Mouse (Mus musculus): ENCODE results near the gene Man1b1. TPM values are rescaled to one million over a fixed set of nuclear protein-coding genes. Genes with fewer than 3 reads are reported as not detected.

Gene Man1b1
- total RNA-seq, 1 experiment from 2014 or later: 70.9 TPM

DNA sequence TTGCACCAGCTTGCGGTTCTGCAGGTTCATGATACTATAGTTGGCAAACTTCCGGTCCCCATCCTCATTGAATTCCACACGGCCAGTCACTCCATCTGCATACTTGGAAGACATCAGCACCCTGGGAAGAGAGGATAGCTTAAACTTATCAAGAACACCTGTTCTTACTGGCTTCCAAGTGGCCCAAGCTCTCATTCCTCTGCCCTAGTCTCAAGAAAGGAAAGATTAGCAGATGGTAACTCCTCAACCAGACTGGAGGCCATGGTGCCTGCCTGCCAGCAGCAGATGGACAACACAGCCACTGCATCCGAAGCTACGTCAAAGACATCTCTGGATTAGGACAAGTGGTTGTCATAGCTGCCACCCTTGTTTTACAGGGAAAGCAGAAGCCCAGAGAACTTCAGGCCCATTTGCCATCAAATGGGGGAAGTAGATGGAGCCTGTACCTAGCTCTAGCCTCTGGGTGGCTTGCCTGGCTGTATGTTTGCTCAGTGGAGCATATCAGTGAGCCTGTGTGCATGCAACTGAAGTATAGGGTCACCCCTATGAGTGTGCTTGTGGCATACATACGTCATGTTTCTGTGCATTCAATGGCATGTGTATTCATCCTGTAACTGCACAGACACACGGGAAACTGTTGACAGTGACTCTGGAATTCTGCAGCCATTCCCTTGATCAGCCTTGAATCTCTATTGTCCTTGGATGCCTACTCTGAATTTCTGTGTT lies 28.0 kb upstream of the Man1b1 start:
- peak in 1 of 2 experiments; percentile 29; a peak in 1 of 4 replicates for ATAC-seq (replicated peaks in 1 of 2; ENCODE audit: insufficient read depth in 1 of 2, low FRiP score in 2 of 2, low TSS enrichment in 1 of 2, low read depth in 1 of 2, poor library complexity in 2 of 2, severe bottlenecking in 2 of 2)

- peak; percentile 61 to 72 for ATAC-seq (replicated peaks in 1 of 2; ENCODE audit: insufficient read depth in 1 of 2, low FRiP score in 2 of 2, low TSS enrichment in 1 of 2, low read depth in 1 of 2, poor library complexity in 2 of 2, severe bottlenecking in 2 of 2)
Measured at GRCm38 (mm10) chr2:25304657-25305541, 27.2 kb upstream of the Man1b1 start.

GRCm38 (mm10) chr2:25305587-25306359 lies 26.4 kb upstream of the Man1b1 start:
- no peak for ATAC-seq (replicated peaks in 1 of 2; ENCODE audit: insufficient read depth in 1 of 2, low FRiP score in 2 of 2, low TSS enrichment in 1 of 2, low read depth in 1 of 2, poor library complexity in 2 of 2, severe bottlenecking in 2 of 2)

GRCm38 (mm10) chr2:25310180-25310579 lies 22.0 kb upstream of the Man1b1 start:
- ATAC-seq (replicated peaks in 1 of 2; ENCODE audit: insufficient read depth in 1 of 2, low FRiP score in 2 of 2, low TSS enrichment in 1 of 2, low read depth in 1 of 2, poor library complexity in 2 of 2, severe bottlenecking in 2 of 2): no peak

DNA sequence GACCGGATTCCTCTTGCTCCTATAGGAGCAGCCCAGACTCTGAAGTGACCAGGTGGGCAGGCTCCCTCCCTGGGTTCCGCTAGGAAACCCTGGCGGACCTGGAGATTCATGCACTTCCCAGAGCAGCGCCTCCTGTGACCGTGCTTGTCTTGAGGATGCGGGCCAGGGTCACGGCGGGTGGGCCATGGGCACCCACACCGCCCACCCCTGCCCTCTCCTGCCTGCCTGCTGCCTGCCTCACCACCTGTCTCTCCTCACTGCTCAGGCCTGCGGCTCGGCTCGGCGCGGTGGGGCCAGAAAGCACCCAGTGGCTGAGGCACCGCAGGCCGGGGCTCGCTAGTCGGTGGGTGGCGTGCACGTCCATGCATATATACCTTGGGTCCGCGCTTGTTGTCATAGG lies 21.2 kb upstream of the Man1b1 start:
- peak in 1 of 2 experiments; percentile 25; a peak in 1 of 4 replicates for ATAC-seq (replicated peaks in 1 of 2; ENCODE audit: insufficient read depth in 1 of 2, low FRiP score in 2 of 2, low TSS enrichment in 1 of 2, low read depth in 1 of 2, poor library complexity in 2 of 2, severe bottlenecking in 2 of 2)

DNA sequence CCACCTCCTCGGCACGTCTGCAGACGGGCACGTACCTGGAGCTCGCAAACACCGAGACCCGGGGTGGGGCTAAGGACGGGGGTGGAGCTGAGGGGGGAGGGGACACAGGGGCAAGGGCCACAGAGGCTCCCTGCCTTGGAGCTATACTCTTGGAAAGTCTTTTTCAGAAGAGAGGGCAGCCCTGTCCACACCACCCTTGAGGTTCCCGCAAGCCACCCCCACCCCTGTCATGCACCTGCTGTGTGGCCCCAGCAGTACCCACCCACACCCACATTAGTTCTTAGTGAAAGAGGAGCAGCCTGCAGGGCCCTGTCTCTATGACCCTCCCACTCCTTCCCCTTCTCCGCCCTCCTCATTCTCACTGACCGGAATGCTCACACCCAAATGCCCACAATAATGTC lies 20.6 kb upstream of the Man1b1 start:
- no peak for ATAC-seq (replicated peaks in 1 of 2; ENCODE audit: insufficient read depth in 1 of 2, low FRiP score in 2 of 2, low TSS enrichment in 1 of 2, low read depth in 1 of 2, poor library complexity in 2 of 2, severe bottlenecking in 2 of 2)

DNA sequence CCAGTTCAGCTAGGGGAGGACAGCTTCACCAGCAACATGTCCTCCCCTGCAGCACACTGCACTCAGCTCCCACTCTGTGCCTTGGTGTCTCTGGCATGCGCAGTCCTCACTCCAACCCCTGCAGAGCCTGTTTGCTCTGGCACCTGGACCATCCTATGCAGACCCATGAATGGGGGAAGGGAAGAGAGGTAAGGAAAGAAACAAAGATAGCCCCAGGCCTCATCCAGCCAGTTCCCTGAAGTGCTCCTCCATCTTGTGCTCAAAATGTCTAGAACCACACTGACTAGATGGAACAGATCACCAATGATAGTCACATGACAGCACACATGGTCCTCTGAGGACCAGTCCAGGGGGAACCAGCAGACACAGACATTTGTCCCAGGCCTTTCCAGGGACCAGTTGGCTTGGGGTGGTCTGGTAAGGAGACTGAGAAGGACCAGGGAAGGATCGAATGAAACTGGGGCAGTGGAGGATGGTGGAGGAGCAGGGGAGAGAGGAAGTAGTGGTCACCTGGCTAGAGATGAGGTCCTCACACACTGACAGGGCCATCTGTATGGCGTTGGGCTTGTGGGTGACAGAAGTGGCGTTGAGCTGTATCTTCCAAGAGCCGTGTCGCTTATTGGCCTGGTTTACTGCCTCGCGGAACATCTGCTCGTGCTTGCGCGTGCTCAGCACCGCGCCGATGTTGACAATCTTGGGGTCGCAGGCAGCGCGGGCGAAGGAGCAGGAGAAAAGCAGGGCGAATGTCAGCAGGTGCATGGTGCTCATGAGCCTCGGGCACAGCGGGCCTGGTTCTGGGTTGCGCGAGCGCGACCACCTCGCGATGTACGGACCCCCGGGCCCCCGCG lies 13.8 kb upstream of the Man1b1 start:
- ATAC-seq (replicated peaks in 1 of 2; ENCODE audit: insufficient read depth in 1 of 2, low FRiP score in 2 of 2, low TSS enrichment in 1 of 2, low read depth in 1 of 2, poor library complexity in 2 of 2, severe bottlenecking in 2 of 2): peak in 1 of 2 experiments; percentile 54; a peak in 2 of 4 replicates

DNA sequence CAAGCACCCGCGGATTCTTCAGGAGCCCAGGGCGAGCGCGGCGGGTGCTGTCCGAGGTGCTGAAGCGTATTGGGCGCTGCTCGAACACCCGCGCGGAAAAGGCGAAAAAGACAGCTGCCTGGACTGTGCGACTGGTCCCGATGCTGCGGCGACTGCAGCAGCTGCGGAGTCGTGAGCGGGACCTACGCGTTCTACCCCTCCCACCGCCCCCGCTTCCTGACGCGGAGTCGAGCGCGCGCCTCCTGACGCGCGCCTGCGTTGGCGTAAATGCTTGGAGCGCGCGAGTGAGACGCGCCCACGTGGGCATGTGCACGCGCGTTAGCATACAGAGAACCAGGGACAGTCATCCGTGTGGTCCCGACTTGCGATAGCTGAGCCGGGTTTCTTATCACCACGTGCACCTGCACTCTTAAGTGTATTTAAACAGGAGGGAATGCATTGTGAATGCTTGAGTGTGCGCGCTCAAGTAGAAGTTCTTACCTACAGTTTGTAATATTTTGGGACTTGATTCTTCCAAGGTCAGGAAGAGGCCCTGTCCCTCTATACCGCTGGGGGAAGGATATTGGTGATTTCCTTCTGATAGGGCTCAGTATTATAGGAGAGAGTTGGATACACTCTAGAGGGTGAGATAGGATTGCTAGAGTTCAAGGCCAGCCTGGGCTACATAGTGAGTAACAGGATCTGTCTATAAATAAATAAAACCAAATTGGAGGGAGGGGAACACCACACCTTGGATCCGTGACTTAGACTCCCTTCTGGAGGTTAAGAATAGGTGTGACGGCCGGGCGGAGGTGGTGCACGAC lies 13.0 kb upstream of the Man1b1 start, which contains the start of gene Grin1:
TSS of gene Grin1 (minus strand) at position 217 of the 803 bp plus-strand sequence.
- ATAC-seq (replicated peaks in 1 of 2; ENCODE audit: insufficient read depth in 1 of 2, low FRiP score in 2 of 2, low TSS enrichment in 1 of 2, low read depth in 1 of 2, poor library complexity in 2 of 2, severe bottlenecking in 2 of 2): peak in 1 of 2 experiments; percentile 77; a peak in 3 of 4 replicates

GRCm38 (mm10) chr2:25320084-25320483 lies 12.1 kb upstream of the Man1b1 start:
- no peak for ATAC-seq (replicated peaks in 1 of 2; ENCODE audit: insufficient read depth in 1 of 2, low FRiP score in 2 of 2, low TSS enrichment in 1 of 2, low read depth in 1 of 2, poor library complexity in 2 of 2, severe bottlenecking in 2 of 2)

DNA sequence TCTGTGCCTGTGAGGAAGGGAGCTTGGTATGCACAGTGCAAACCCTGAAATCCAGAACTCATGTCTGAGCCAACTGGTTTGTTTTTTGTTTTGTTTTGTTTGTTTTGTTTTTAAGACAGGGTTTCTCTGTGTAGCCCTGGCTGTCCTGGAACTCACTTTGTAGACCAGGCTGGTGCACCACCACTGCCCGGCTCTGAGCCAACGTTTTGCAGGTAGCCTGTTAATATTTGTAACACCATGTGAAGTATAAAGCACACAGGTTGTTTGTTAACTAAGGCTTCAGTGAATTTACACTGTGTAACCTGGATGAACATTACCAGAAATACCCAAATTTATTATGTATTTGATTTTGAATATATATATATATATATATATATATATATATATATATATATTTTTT lies 6.1 kb upstream of the Man1b1 start:
- ATAC-seq (replicated peaks in 1 of 2; ENCODE audit: insufficient read depth in 1 of 2, low FRiP score in 2 of 2, low TSS enrichment in 1 of 2, low read depth in 1 of 2, poor library complexity in 2 of 2, severe bottlenecking in 2 of 2): no peak

- ATAC-seq (replicated peaks in 1 of 2; ENCODE audit: insufficient read depth in 1 of 2, low FRiP score in 2 of 2, low TSS enrichment in 1 of 2, low read depth in 1 of 2, poor library complexity in 2 of 2, severe bottlenecking in 2 of 2): no peak
Measured at GRCm38 (mm10) chr2:25328440-25328839, 3.7 kb upstream of the Man1b1 start.

DNA sequence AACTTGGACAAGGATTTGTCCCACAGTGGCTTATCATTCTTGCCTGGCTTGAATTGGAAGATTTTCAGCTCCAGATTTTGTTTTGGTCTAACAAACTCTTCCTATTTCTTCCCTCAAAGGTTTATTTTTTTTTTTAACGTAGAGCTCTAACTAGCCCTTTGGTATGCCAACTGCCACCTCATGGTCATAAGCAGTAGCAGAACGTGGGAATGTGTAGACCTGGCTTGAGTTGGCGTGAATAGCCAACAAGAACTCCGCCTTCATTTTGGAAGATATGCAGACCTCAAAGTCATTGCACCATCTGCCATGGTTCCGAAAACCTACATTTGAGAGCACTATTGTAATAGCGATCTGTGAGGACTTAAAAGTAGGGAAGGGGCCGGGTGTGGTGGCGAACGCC lies 668 bp upstream of the Man1b1 start:
- ATAC-seq (replicated peaks in 1 of 2; ENCODE audit: insufficient read depth in 1 of 2, low FRiP score in 2 of 2, low TSS enrichment in 1 of 2, low read depth in 1 of 2, poor library complexity in 2 of 2, severe bottlenecking in 2 of 2): no peak

DNA sequence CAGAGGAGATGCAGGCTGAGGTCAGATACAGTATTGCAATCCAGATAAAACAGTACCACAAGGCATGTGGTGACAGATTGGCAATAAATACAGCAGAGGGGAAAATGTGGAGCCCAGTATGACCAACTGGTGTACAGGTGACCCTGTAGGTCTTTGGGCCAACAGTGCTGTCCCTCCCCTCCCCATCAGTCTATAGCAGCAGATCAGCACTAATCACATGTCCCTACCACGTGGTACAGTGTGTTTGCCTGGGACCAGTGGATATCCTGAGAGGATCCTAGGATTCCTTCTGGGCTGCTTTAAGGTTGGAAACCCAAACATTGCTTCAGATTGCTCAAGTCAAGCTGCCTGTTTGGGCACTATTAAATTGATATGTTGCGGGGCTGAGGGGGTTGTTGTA lies 1.4 kb downstream of the Man1b1 start:
- no peak for ATAC-seq (replicated peaks in 1 of 2; ENCODE audit: insufficient read depth in 1 of 2, low FRiP score in 2 of 2, low TSS enrichment in 1 of 2, low read depth in 1 of 2, poor library complexity in 2 of 2, severe bottlenecking in 2 of 2)

DNA sequence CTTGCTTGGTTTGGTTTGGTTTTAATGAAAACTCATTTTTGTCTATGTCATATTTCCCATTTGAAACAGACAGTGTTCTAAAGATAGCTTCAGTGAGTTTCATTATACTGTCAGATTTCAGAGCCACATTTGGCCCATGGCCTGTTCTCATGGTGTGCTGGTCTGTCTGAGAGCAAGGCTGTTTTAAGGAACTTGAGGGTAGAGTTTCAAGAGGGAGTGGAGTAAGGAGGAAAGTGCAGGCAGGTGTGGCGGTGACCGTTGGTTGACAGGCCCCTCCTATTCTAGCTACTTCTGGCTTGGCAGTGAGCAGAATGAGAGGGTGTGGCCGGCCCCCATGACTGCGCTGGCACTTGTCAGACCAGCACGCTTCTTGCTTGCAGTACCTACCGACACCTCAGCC lies 6.2 kb downstream of the Man1b1 start:
- peak; percentile 62 to 70 for ATAC-seq (replicated peaks in 1 of 2; ENCODE audit: insufficient read depth in 1 of 2, low FRiP score in 2 of 2, low TSS enrichment in 1 of 2, low read depth in 1 of 2, poor library complexity in 2 of 2, severe bottlenecking in 2 of 2)

- no peak for ATAC-seq (replicated peaks in 1 of 2; ENCODE audit: insufficient read depth in 1 of 2, low FRiP score in 2 of 2, low TSS enrichment in 1 of 2, low read depth in 1 of 2, poor library complexity in 2 of 2, severe bottlenecking in 2 of 2)
Measured at GRCm38 (mm10) chr2:25348162-25348561, 16.0 kb downstream of the Man1b1 start.

GRCm38 (mm10) chr2:25349499-25349898 lies 17.4 kb downstream of the Man1b1 start:
- no peak for ATAC-seq (replicated peaks in 1 of 2; ENCODE audit: insufficient read depth in 1 of 2, low FRiP score in 2 of 2, low TSS enrichment in 1 of 2, low read depth in 1 of 2, poor library complexity in 2 of 2, severe bottlenecking in 2 of 2)
